Mouse (Mus musculus) cerebellum, postnatal 4 days (tissue): ENCODE measurements around the gene Fh1.

ENCODE experiments used
- DNase-seq, 2 experiments: peaks; one replicate each; pipeline ENCODE4 v3.0.0; 2022; ENCODE audit warnings: low spot score in 2 of 2, mixed read lengths in 1 of 2

Fh1 gene

DNA sequence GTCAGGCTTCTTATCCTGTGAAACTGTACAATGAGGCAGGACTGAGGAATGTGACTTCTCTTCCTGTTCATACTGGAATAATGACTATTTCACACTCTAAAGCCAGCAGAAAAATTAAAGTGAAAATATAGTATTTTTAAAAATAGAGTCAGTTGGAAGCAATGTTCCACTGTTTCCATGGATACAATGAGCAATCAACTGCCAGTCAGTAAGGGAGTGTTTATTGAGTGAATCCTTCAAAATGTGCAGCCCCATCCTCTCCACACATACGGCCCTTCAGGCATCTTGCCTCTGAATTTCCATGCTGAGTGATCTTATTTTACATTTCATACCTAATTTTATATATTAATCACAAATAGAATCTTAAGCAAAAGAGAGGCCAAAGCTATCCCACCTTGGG is 74.8 kb downstream of the Fh1 start:
- DNase-seq, result no peak
